Mouse (Mus musculus) layer of hippocampus, adult 9-10 months (tissue): ENCODE measurements at regions not wholly inside any gene's neighbourhood (a gene's known extent, or its start where the extent isn't known, plus 50 kb on each side); places are given as distances from the start of the nearest gene placed in this dataset.

ENCODE experiments used
- DNase-seq: peaks from one replicate; pipeline ENCODE4 v3.0.0; 2022; ENCODE audit warnings: low spot score

DNA sequence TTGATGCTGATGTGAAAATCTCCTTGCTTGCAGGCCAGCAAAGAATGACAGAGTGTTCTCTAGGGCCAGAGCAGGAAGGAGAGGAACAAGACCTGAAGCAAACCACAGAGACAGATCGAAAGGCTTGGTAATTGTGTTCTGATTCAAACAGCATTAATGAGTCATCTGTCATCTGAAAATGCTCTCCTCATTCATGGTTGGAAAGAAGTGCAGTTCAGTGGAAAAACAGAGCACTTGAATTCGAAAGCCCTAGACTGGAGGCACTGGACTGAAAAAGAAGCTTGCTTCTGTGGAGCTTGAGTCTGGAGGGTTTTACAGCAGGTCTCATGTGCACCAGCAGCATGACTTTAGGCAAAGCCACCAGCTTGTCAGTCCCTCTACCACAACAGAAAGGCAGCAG, 374.3 kb upstream of the B430305J03Rik start:
- DNase-seq, result no peak

DNA sequence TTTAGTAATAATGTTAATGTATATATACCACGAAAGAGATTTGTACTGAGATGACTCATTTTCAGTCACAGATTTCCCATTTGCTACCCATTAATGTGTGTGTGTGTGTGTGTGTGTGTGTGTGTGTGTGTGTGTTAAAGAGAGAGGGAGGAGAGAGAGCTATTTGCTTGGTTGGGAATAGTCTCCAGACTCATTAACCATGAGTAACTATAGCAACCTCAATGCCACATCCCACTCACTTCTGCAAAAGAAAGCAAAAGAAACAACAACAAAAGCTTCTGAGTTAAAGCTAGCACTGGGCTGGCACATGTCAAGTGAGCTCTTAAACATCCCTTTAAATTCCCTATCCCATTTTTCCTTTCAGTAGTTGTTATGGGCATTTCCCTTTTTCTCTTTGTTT, 372.8 kb upstream of the B430305J03Rik start:
- DNase-seq, result no peak

DNA sequence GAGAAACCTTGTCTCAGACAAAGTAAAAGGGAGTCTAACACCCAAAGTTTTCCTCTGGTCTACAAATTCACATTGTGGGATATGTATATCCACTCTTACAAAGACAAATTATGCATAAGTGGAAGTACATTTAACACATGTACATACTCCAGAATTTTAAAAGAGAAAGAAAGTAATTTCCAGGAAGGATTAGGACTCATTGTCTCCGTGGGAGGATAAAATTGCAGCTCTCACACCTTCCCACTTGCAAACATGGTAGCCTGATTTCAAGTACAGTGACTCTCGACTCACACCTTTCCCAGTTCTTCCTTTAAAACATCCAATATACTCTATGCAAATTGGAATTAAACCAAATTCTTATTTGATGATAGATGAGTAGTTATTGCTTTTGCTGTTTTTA, 351.0 kb upstream of the B430305J03Rik start:
- DNase-seq, result no peak

DNA sequence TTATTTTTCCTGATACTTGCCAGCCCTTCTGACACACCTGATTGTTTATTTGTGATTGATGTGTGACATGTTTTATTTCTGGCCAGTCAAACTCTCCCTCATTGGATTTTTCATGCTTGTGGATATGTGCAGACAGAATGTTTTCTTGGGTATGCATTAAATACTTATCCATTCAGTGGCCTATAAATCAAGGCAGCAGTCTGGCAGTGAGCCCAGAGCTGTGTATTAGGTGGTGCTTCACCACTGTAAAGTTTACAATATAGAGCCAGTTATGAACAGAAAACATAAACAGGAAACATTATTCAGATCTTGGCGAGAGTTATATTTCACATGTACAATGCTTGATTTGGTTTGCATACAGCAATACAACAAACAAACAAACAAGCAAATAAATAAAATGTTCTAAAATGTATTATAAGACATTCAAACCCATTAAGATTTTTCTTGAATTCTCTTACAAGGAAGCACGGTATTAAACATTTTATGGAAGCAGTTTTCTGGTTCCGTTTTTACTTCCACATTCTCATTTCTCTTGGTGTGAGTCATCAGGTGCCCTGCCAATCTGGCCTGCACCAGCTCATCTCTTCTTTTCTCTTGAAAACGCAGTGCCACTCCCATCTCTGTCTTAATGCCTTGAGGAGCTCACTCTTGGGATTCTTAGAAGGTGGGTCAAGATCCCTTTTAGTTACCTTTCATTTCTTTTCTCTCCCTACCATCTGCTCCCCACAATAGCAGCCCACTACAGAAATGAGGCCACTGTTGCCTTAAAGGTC, 322.4 kb upstream of the B430305J03Rik start:
- no peak for DNase-seq

DNA sequence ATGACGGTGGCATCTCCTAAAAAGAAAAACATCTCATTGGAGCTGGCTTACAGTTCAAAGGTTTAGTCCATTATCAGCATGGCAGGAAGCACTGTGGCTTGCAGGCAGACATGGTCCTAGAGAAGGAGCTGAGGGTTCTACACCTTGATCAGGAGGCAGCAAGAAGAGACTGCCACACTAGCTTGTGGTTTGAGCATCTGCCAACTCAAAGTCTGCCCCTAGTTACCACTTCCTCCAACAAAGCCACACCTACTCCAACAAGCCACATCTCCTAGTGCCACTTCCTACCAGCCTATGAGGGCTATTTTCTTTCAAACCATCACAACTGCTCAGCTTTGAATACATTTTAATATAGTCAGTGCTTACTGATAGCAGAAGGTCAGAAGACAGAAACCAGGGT, 305.1 kb upstream of the B430305J03Rik start:
- no peak for DNase-seq

DNA sequence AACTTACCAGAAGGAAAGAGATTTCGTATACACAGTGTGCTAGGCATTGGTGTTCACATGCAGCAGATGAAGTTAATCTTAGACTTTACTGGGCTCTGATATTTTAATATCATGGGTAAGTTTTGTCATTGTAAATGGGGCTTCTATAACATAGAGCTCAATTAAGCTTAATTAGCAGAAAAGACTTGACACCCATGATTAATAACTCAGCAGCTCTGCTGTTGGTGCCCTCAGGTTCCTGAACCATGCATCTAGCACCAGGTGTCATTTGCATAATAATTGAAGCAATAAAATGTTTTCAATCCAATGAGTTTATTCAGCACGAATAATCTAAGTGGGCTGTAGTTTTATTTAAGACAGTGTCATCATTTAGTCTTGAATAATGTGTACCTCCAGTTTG, 290.4 kb upstream of the B430305J03Rik start:
- DNase-seq, result no peak

DNA sequence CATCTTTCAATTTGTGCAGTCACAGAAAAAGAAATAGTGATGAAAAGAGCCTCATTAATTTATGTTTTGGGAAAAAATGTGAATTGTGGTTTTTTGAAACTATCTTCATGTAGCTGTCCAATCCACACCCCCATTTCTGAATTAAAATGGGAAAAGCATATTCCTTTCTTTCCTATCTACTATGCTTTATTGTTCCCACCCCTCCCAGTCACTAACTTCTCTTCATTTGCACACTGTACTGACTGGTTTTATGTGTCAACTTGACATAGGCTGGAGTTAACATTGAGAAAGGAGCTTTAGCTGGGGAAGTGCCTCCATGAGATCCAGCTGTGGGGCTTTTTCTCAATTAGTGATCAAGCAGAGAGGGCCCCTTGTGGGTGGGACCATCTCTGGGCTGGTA, 262.8 kb upstream of the B430305J03Rik start:
- DNase-seq, result no peak

DNA sequence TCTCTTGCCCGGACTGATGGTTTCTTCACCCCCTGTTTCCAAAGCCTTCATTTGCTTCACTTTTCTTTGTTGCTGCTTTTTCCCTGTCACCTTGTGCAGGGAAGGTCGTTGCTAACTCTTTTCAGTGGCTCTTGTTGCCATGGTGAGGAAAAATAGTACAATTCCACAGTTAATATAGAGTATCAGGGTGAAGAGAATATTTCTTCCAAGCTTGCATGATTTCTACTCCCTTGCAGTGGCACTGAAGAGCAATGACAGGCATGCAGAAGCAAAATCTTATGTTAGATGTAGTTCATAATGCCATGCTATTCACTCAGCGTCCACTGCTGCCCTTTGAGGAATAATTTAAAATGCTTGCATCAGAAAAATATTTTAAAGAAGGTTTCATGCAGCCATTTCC, 262.3 kb upstream of the B430305J03Rik start:
- DNase-seq, result no peak

DNA sequence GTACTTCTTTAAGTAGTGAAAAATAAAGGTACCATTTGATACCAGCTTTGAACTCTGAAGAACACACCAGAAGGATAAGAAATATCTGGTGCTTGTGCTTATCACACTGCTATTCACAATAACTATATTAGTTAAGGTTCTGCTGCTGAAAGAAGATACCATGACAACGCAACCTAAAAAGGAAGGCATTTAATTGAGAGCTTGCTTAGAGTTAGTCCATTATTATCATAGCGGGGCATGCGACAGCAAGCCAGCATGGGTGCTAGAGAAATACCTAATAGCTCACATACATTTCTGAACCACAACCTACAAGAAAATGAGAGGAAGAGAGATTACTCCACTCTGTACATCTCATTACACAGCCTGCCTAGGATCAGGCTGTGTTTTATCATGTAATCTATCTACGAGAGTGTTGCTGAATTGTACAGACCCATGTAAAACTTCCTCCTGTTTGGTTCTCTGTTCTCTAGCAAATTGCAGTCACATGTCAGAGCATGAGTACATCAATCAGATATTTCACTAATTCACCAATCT, 258.3 kb upstream of the B430305J03Rik start:
- DNase-seq, result no peak

DNA sequence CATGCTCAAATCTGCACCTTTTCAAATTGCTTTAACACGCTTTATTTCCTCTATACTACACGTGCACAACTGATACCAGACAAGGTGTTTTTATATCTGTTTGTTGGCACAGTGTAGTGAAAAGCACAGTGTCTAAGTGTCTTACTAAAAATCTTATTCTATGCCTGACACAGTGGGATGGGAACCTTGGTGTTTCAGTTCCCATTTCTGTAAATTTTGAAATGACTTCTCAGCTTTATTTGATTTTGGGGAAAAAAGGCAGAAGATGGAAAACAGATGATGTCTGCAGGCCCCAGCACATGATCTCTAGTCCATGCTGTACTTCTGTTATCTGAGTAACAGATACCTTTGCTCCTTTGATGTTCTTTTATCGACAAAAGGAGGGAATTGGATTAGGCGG, 239.7 kb upstream of the B430305J03Rik start:
- no peak for DNase-seq

DNA sequence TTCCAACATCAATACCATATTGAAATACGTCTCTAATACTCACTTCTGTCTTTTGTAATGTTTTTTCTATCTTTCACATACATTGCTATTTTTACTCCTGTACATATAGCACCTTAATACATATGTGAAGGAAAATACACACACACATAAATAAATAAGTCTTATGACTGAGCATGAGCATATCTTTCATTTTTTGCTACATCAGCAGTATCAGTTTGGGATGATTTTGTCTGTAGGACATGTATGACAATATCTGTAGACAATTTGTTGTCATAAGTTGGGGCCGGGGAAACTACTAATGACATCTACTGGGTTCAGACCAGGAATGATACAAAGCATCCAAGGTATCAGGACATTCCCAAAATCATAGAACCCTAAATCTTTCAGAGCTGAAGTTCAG, 237.1 kb upstream of the B430305J03Rik start:
- DNase-seq, result no peak

DNA sequence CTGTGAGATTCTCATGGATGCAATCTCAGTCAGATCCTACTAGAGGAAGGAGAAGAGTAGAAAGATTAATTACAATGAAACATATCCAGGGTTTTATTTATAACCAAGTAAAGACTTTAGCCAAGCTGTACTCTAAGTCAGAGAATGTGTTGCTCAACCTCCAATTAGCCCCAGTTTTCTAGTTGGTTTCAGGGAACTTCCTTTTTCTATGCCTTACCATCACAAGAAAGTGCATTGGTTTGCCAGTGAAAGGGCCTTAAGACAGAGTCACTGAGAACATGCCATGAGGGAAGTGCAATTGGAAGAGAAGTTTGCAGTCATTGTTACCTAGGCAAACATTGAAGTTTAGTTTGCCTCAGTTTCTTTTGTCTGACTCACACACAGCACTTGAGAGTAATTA, 229.8 kb upstream of the B430305J03Rik start:
- DNase-seq, result no peak

DNA sequence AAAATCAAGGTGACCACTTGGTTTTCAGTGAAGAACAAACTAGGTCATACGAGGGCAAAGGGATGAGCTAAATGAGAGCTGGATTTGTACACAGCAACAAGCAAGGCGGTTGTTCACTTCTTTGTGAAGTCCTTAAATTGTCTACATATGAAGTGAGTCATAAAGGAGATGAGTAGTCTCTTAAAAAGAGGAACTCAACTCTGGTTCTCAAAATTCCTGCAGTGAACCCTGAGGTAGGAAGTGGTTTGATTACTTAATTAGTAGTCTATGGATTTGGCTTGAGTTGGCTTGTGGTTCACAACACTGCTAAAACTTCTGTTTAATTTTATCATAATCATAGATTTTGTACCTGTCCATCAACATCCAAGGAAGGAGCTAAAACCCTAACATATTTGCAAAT, 226.6 kb upstream of the B430305J03Rik start:
- no peak for DNase-seq

DNA sequence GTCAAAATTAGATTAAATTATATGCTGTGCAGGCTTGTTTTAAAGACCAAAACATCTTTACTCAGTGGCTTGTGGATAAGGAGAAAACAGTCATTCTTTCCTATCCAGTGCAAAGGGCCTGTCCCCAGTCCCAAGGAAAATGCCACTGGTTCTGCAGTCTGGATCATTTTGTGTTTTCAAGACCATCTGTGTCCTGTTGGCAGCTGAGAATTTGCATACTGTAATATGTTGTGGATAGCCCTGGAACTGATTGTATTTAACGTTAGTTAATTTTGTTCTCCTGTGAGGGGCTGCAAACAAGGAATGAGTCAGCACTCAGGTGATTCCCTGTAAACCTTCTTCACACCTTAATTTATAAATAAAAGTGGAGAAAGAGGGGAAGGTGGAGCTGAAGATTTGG, 217.9 kb upstream of the B430305J03Rik start:
- DNase-seq, result no peak

DNA sequence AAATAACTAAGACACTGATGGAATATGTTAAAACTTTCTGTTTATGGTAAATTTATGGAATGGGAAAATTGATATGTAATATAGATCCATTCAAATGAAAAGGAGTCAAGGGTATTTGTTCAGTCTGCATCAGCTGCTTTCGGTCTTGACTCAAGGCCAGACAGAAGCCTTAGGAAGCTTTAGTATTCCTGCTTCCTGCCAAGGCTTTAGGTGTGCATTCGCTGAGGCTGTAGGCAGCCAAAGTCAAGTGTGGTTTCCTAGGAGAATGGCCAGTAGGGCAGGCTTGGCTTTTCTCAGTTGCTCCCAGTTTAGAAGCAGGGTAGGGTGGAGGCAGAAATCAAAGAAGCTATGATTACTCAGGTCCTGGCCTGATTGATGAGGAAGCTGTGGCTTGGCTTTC, 217.2 kb upstream of the B430305J03Rik start:
- no peak for DNase-seq

DNA sequence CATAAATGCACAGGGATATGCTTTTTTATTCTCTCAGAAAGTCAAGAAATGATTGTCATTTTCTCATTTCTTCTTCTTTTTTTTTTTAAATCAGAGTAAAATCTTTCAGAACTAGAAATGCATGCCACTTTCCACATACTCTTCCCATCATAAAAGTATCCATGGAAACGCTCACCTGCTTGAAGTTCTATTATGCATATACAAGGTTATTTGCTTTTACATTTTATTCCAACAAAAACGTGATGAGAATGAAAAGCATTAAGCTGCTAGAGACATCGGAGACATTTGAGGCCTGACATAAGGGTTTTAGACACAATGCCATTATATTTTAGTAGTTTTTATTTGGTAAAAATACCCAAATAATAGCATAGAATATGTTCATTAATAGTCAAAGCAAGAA, 214.5 kb upstream of the B430305J03Rik start:
- no peak for DNase-seq

DNA sequence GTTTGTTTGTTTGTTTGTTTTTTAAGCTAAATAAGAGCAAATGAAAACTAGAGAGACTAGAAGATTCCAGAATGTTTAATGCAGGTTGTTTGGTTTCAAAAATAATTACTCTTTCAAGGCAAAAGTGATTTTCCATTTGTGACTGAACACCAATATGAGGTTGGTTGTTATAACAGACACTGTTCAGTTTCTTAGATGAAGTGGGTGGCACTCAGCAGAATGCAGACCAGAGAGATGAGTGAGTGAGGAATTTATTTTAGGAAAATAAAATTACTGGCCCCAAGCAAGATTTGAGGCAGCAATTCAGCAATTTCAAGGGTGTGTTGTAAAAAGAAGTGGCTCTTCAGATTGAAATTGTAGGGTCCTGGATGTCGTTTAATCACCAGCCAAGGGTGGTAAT, 171.4 kb upstream of the B430305J03Rik start:
- no peak for DNase-seq

DNA sequence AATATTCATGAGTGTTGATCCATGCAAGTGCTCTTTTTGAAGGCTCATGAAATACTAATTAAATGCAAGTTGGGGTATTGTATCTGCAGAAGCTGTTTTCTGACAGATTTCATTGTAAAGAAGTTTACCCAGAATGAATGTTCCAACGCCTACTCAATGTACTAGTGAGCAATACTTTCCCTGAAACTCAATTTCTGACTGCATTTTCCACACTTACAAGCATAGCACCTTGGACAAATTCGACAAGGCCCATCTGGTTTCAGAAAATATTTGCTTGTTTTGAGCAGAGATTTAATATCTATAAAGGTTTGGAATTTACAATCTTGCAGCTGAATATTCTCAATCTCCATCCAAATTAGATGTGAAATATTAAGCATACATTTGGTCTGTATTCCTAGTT, 170.0 kb upstream of the B430305J03Rik start:
- peak; percentile 43 for DNase-seq

DNA sequence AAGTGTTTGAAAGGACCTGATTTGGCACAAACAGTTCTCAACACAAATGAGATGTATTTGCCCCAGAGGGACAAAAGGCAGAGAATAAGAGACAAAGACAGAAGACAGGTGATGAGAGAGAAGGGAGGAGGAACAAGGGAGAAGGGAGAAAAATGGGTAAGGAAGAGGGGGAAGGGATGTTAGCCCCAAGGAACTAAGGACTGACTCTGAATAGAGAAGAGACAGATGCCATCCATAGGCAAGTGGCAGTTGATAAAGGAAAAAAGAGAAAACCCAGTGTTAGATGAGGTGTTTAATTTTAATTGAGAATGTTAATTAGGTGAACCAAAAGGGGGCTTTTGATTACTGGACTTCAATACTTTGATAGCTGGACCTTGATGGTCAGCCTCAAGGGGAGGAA, 137.4 kb upstream of the B430305J03Rik start:
- DNase-seq, result no peak

DNA sequence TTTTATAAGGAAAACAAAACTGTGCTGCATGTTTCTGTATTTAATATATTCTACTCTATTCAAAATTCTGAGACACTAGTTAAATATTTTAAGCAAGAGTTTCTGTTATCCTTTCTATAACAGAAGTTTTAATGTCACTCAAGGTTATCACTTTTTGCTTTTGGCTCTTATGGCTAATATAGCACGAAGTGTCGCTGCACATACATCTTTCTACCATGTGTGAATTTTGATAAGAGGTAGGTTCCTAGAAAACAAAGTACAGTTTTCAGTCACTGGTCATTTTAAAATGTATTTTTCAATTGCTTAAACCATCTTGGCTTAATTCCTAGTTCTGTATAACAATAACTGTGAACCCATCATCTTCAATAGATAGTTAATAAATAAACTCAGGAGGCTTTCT, 129.1 kb upstream of the B430305J03Rik start:
- no peak for DNase-seq

DNA sequence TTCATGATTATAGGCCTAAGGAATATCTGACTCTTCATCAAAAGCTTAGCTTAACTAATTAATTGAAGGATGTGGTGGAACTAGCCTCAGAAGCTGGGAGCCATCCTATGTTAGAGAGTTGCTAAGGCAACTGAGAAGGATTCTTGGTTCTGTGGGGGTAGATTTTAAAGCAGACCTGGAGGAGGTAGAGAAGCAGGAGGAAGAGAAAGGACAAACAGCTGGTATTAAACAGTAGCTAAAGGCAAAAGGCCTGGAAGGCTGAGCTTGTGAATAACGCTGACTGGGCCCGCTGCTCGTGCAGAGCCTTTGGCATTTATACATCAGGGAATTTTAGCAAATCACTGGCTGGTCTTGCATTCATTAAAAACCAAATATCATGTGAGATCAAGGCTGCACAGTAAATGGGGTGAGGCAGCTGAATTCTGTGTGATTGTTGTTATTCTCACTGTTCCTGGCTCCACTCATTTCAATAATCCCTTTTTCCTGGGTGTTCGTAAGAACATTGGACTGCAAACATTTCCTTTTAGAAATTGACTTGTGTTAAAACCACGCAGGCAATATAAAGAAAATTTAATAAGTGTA, 121.1 kb upstream of the B430305J03Rik start:
- DNase-seq, result peak; percentile 26

DNA sequence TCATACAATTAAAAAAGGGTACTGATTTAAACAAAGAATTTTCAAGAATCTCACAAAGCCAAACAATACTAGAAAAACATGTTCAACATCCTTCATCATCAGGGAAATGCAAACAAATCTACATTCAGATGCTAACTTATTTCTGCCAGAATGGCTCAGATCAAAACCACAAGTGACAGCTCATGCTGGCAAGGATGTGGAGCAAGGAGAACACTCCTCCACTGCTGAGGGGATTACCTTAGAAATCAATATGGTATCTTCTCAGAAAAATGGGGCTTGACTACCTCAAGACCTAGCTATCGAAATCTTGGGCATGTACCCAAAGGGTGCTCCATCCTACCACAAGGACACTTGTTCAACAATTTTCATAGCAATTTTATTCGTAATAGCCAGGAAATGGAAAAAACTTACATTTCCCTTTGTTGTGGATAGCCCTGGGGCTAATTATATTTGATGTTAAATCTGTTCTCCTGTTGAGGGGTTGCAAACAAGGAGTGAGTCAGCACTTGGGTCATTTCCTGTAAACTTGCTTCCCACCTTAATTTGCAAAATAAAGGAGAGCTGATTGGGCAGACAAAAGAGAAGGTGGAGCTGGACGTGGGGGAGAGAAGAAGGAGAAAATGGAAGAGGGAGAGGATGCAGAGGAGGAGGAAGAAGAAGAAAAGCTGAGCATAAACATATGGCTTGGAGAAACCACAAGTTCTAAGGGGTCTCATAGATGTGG, 113.3 kb upstream of the B430305J03Rik start:
- no peak for DNase-seq

DNA sequence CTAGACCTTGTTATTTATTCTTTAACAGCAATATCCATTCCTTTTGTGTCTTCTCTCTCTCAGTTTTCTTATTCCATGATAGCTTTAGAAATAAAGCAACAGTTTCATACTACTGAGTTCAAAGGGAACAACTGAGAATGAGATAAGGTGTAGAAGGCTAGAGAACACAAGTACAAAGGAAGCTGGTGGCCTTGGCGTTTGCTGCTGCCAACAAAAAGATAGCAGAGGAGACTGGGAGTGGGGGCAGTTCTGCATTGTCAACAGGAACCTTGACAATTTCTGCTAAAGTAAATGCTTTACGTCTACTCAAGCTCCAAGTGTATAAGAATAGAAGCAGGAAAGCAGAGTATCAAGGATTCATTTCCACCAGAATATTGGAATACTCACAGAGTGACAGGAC, 109.3 kb upstream of the B430305J03Rik start:
- DNase-seq, result no peak
